Comparison of ENCODE assay signal across 18 mouse cellular contexts in the genomic region with DNA sequence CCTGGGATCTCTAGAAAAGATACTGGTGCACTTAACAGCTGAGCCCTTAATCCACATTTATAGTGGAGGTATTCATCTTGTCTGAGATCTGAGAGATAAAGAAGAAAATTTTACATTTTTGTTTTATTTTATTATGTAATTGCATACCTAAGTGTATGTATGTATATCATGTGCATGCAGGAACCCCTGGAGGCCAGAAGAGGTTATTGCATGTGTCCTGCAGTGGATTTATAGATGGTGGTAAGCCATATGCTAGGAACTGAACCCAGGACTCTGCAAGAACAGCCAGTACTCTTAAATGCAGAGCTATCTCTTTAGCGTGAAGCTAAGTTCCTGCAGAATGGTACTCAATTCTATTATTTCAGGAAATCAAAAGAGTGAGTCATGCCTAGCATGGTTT. TPM values are rescaled to one million over a fixed set of nuclear protein-coding genes. Genes with fewer than 3 reads are reported as not detected.
DNase-seq lines count a peak whose midpoint lies in the region; ATAC-seq and TF ChIP-seq lines count a peak whose summit lies in the region.
"Had no signal": no experiment of that assay in that cellular context is flagged by ENCODE, and none has a peak within 500 bp of the region (broad histone marks: within the 10 kb centered on the region; RNA-seq: fewer than 3 reads in every experiment).

No protein-coding gene starts in this region.

- H3K4me2 ChIP-seq in forebrain, embryonic 14.5 days (ENCODE audit: low read length), result no peak overlapping the region
- H3K4me2 ChIP-seq: forebrain, embryonic 13.5 days; heart, embryonic 11.5 days; kidney, embryonic 15.5 days; midbrain, embryonic 13.5 days had no signal

- peak; percentile 11 for DNase-seq in forebrain, embryonic 14.5 days (ENCODE audit: low spot score)
- DNase-seq in forebrain, embryonic 10.5 days (ENCODE audit: extremely low spot score, low spot score), result no peak
- peak; percentile 4 for DNase-seq in layer of hippocampus, adult 9-11 months
- DNase-seq in layer of hippocampus, postnatal 14 days (ENCODE audit: low spot score in 2 of 2), result no peak
- DNase-seq in cerebellum, adult 9-11 months, result peak; percentile 11
- no peak for DNase-seq in MN1 (ENCODE audit: low spot score)
- no peak for DNase-seq in kidney, adult 11 months
- DNase-seq: gastrocnemius, postnatal 25 days; lung, postnatal 4 days; thymus, postnatal 36 days had no signal

- H3K27me3 ChIP-seq in forebrain, embryonic 14.5 days (replicated peaks; ENCODE audit: control insufficient read depth, insufficient read depth, low read length), result no peaks in the 10 kb centered on the region
- no peaks in the 10 kb centered on the region for H3K27me3 ChIP-seq in forebrain, embryonic 10.5 days (ENCODE audit: poor library complexity, severe bottlenecking)
- H3K27me3 ChIP-seq in E14TG2a.4 (ENCODE audit: insufficient read depth, low read length), result no peaks in the 10 kb centered on the region
- H3K27me3 ChIP-seq: forebrain, embryonic 13.5 days; kidney, embryonic 15.5 days; midbrain, embryonic 13.5 days had no signal

- no peaks in the 10 kb centered on the region for H3K9me3 ChIP-seq in forebrain, embryonic 14.5 days (replicated peaks; ENCODE audit: control insufficient read depth, low read length)
- peaks cover 9% of the 10 kb centered on the region; the same call in 1 of the 2 replicates for H3K9me3 ChIP-seq in forebrain, embryonic 10.5 days
- H3K9me3 ChIP-seq in E14TG2a.4 (ENCODE audit: low read length), result peaks cover 40% of the 10 kb centered on the region
- H3K9me3 ChIP-seq: kidney, embryonic 15.5 days; midbrain, embryonic 13.5 days had no signal

- H3K9ac ChIP-seq in forebrain, embryonic 14.5 days (ENCODE audit: low read length), result no peak overlapping the region
- H3K9ac ChIP-seq: forebrain, embryonic 13.5 days; kidney, embryonic 15.5 days; midbrain, embryonic 13.5 days had no signal

- 83% methylated on average over 1 of the region's 1 CpGs for WGBS in forebrain, embryonic 14.5 days
- 91% methylated on average over 1 of the region's 1 CpGs for WGBS in forebrain, embryonic 10.5 days

- TF ChIP-seq CTCF in E14TG2a.4 (conservative IDR thresholded peaks at IDR 0.05; ENCODE audit: low read length), result peak; percentile 23; the same call in 1 of the 2 replicates

- H3K4me1 ChIP-seq in forebrain, embryonic 14.5 days (ENCODE audit: control insufficient read depth, insufficient read depth, low read length), result no peaks in the 10 kb centered on the region
- H3K4me1 ChIP-seq in forebrain, embryonic 10.5 days, result no peaks in the 10 kb centered on the region
- H3K4me1 ChIP-seq in E14TG2a.4 (replicated peaks; ENCODE audit: low read depth, low read length), result no peaks in the 10 kb centered on the region
- H3K4me1 ChIP-seq: forebrain, embryonic 13.5 days; kidney, embryonic 15.5 days; midbrain, embryonic 13.5 days had no signal

- H3K27ac ChIP-seq in forebrain, embryonic 14.5 days (ENCODE audit: low read depth, low read length), result no peak overlapping the region
- H3K27ac ChIP-seq in forebrain, embryonic 10.5 days, result no peak overlapping the region
- H3K27ac ChIP-seq: forebrain, embryonic 13.5 days; kidney, embryonic 15.5 days; midbrain, embryonic 13.5 days had no signal

- ATAC-seq in forebrain, embryonic 14.5 days, result no peak
- ATAC-seq: forebrain, embryonic 13.5 days; midbrain, embryonic 13.5 days had no signal

- no peak overlapping the region for H3K4me3 ChIP-seq in forebrain, embryonic 14.5 days (ENCODE audit: low read depth, low read length)
- H3K4me3 ChIP-seq in forebrain, embryonic 10.5 days, result no peak overlapping the region
- H3K4me3 ChIP-seq in E14TG2a.4 (replicated peaks; ENCODE audit: low read length), result no peak overlapping the region
- H3K4me3 ChIP-seq: forebrain, embryonic 13.5 days; kidney, embryonic 15.5 days; midbrain, embryonic 13.5 days had no signal

- H3K36me3 ChIP-seq in forebrain, embryonic 14.5 days (ENCODE audit: control insufficient read depth, insufficient read depth, low read length), result no peaks in the 10 kb centered on the region
- no peaks in the 10 kb centered on the region for H3K36me3 ChIP-seq in forebrain, embryonic 10.5 days (replicated peaks)
- H3K36me3 ChIP-seq in E14TG2a.4 (ENCODE audit: insufficient read depth, low read length), result no peaks in the 10 kb centered on the region
- H3K36me3 ChIP-seq: kidney, embryonic 15.5 days; midbrain, embryonic 13.5 days had no signal

RNA-seq across cellular contexts. Expression of a gene that starts 36.1 kb away (rescaled TPM):
- polyA plus RNA-seq in forebrain, embryonic 14.5 days (2014; fragmentation: Nextera tagmentation; extraction: Ambion mirVana), result 3.2 and 5.7 TPM in 2 replicates
- polyA plus RNA-seq in forebrain, embryonic 10.5 days (2016; fragmentation: Nextera tagmentation; extraction: Ambion mirVana), result 0.37 and 0.43 TPM in 2 replicates
- 10 to 100 TPM; 68.4 to 75.1 TPM for total RNA-seq in layer of hippocampus, postnatal 14 days (2021)
- total RNA-seq: gastrocnemius, postnatal 25 days; heart, postnatal 25 days had no signal
- polyA plus RNA-seq: limb, embryonic 11.5 days; liver, embryonic 16.5 days had no signal

Comparison
In these comparisons a context has a peak if more than half of its experiments do, and no peak if none do; other contexts are left out.
1. DNase-seq: peak in forebrain, embryonic 14.5 days (single experiment), layer of hippocampus, adult 9-11 months (single experiment) and cerebellum, adult 9-11 months (single experiment); none in forebrain, embryonic 10.5 days (single experiment), layer of hippocampus, postnatal 14 days (0 of 2), MN1 (single experiment) and kidney, adult 11 months (single experiment).